Mouse (Mus musculus) hindbrain, embryonic 11.5 days (tissue): ENCODE data around the gene Taf8. TPM values are rescaled to one million over a fixed set of nuclear protein-coding genes. Genes with fewer than 3 reads are reported as not detected.

Experiments
- ATAC-seq: fragments of 200-750 bp; cut with Nextera tagmentation; 2 replicates; pipeline ENCODE4 v1.8.0; 2017; ENCODE audit warnings: mild to moderate bottlenecking, moderate TSS enrichment, moderate library complexity; ENCODE audit not compliant: low FRiP score
- DNase-seq: peaks from one replicate; pipeline ENCODE4 v3.0.0-alpha.2; 2015; ENCODE audit warnings: low spot score
- H3K27ac ChIP-seq: fragments of 300-500 bp; sonication (generic); 2 replicates; pipeline ENCODE4 v1.5.1; 2014; ENCODE audit warnings: mild to moderate bottlenecking, low read depth, low read length
- H3K27me3 ChIP-seq: fragments of 300-500 bp; sonication (generic); 2 replicates; pipeline ENCODE4 v1.6.1; 2014; ENCODE audit warnings: mild to moderate bottlenecking, low read length, moderate library complexity, mixed read lengths; ENCODE audit not compliant: control insufficient read depth, insufficient read depth
- H3K36me3 ChIP-seq: fragments of 300-500 bp; sonication (generic); 2 replicates; pipeline ENCODE4 v1.6.1; 2014; ENCODE audit warnings: mild to moderate bottlenecking, low read length, moderate library complexity, mixed read lengths; ENCODE audit not compliant: control insufficient read depth, insufficient read depth
- H3K4me1 ChIP-seq: fragments of 300-500 bp; sonication (generic); replicated peaks from 2 replicates; pipeline ENCODE4 v1.6.1; 2014; ENCODE audit warnings: low read length, mixed read lengths; ENCODE audit not compliant: control insufficient read depth, insufficient read depth
- H3K4me2 ChIP-seq: fragments of 300-500 bp; sonication (generic); replicated peaks from 2 replicates; pipeline ENCODE4 v1.6.1; 2014; ENCODE audit warnings: mild to moderate bottlenecking, low read depth, low read length
- H3K4me3 ChIP-seq: fragments of 300-500 bp; sonication (generic); 2 replicates; pipeline ENCODE4 v1.5.1; 2014; ENCODE audit warnings: low read depth, low read length
- H3K9ac ChIP-seq: fragments of 300-500 bp; sonication (generic); 2 replicates; pipeline ENCODE4 v1.6.1; 2014; ENCODE audit warnings: low read depth, low read length
- H3K9me3 ChIP-seq: fragments of 300-500 bp; sonication (generic); 2 replicates; pipeline ENCODE4 v1.6.1; 2016; ENCODE audit warnings: low read length; ENCODE audit not compliant: control insufficient read depth
- WGBS: fragments of 180-500 bp; shearing (Covaris S2); extraction: QIAGEN DNeasy Blood & Tissue Kit; methylation state at CpG from one replicate; pipeline ENCODE4 v1.1.7; 2014; 5-methylcytosine and 5-hydroxymethylcytosine counted together
- polyA plus RNA-seq: library from polyadenylated mRNA; unstranded; fragments of >200 nt; fragmentation: Nextera tagmentation; extraction: Ambion mirVana; gene quantifications from 2 replicates; pipeline ENCODE4 v1.2.1, GENCODE M21; 2014

The Taf8 gene
- polyA plus RNA-seq, 1 experiment from 2014 or later, result 26.5 TPM

DNA sequence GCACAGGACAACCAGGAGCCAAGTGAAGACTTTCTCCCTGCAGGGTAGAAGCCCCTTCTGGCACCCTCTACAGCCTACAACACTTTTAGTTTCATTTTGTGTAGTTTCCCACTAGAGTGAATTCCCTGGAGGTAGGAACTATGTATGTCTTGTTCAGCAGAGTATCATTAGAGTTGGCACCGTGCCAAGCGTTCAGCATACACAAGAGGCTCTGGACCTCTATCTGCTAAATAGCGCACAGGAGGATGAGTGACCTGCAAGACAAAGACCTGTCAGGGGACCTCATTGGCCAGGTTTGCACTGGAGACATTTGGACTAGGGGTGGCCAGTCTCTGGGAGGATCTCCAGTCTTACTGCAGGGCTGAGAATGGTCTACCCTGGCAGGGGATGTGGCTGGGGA, 16.3 kb downstream of the Taf8 start:
- DNase-seq (no peak), ATAC-seq (no peak)
- Histone ChIP-seq H3K36me3 (peaks cover 10% of the 10 kb centered on the region; the same call in 1 of the 2 replicates), H3K9me3 (no peaks in the 10 kb centered on the region), H3K9ac (no peak overlapping the region), H3K4me1 (no peaks in the 10 kb centered on the region), H3K27me3 (no peaks in the 10 kb centered on the region), H3K27ac (no peak overlapping the region), H3K4me3 (no peak overlapping the region), H3K4me2 (no peak overlapping the region)
- whole genome bisulfite sequencing, result 94% methylated on average over 3 of the region's 3 CpGs

DNA sequence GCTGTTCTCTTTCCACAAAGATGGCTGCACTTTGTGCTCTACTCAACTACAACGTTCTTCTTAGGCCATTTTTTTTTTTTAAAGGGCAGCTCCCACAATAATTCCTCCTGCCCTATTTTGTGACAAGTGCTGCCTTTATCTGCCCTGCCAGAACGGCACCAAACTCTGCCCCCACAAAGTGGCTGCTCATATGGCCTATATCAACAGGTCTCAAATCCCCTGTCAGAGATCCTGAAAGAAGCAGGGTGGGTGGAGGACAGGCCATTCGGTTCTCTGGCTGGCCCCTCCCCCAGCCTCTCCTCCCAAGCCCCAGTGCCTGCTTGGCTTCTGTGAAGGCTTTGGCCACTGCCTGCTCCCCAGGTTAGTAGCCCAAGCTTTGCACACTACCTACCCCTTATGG, 17.1 kb downstream of the Taf8 start:
- no peak for DNase-seq
- ATAC-seq, result no peak
- no peak overlapping the region for H3K9ac ChIP-seq
- peaks cover 10% of the 10 kb centered on the region; the same call in 1 of the 2 replicates for H3K36me3 ChIP-seq
- no peaks in the 10 kb centered on the region for H3K9me3 ChIP-seq
- H3K4me1 ChIP-seq, result no peaks in the 10 kb centered on the region
- WGBS, result 7% methylated on average over 3 of the region's 3 CpGs
- H3K27me3 ChIP-seq, result no peaks in the 10 kb centered on the region
- H3K4me2 ChIP-seq, result no peak overlapping the region
- 0 out of 2 replicates have a peak overlapping the region, but pooled peaks have one; percentile 24 for H3K27ac ChIP-seq
- H3K4me3 ChIP-seq, result no peak overlapping the region

DNA sequence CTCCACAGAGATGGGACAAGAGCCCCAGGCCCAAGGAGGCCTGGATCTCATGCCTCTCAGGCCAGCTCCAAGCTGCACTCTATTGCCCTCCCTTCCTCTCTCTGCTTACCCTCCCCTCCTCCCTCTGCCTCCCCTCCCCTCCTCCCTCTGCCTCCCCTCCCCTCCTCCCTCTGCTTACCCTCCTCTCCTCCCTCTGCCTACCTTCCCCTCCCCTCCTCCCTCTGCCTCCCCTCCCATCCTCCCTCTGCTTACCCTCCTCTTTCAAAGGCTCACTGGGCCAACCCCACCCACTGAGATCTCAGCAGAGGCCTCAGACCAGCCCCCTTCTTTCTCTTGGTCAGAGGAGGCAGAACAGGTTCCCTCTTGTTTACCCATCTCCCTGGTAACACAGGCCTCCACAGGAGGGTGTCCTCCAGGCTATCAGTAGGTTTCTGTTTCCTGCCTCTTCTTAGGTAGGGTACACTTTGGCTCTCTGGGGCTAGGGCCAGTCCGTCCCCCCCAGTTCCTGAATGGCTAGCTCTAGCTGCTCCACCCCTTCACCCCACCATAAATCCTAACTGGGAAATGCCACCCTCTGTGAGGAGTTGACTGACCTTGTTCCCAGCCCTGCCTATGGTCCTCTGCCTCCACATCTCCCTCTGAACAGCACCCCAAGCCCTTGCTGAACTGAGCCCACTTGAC, 17.7 kb downstream of the Taf8 start:
- H3K4me1 ChIP-seq, result no peaks in the 10 kb centered on the region
- ATAC-seq, result no peak
- H3K9me3 ChIP-seq, result no peaks in the 10 kb centered on the region
- peaks cover 5% of the 10 kb centered on the region; the same call in 1 of the 2 replicates for H3K36me3 ChIP-seq
- H3K4me2 ChIP-seq, result no peak overlapping the region
- no peaks in the 10 kb centered on the region for H3K27me3 ChIP-seq
- H3K9ac ChIP-seq, result no peak overlapping the region
- H3K4me3 ChIP-seq, result no peak overlapping the region
- 0 out of 2 replicates have a peak overlapping the region, but pooled peaks have one; percentile 24 for H3K27ac ChIP-seq
- DNase-seq, result no peak
- 20% methylated on average over 1 of the region's 1 CpGs for WGBS

DNA sequence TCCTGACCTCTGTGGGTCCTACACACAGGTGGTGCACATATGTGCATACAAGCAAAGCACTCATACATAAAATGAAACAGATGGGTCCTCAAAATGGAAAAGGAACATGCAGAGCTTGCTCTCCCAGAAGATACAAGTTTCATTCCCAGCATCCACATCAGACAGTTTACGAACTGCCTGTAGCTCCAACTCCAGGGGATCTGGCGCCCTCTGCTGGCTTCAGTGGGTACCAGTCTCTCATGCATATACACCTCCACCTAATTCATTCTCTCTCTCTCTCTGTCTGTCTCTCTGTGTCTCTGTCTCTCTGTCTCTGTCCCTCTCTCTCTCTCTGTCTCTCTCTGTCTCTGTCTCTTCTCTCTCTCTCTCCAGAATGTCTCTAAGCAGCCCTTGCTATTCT, 19.7 kb downstream of the Taf8 start:
- 41% methylated on average over 2 of the region's 2 CpGs for WGBS
- H3K27me3 ChIP-seq, result no peaks in the 10 kb centered on the region
- no peaks in the 10 kb centered on the region for H3K9me3 ChIP-seq
- no peak overlapping the region for H3K9ac ChIP-seq
- H3K4me1 ChIP-seq, result no peaks in the 10 kb centered on the region
- no peaks in the 10 kb centered on the region for H3K36me3 ChIP-seq
- ATAC-seq, result no peak
- H3K4me2 ChIP-seq, result no peak overlapping the region
- DNase-seq, result peak; percentile 77
- H3K4me3 ChIP-seq, result no peak overlapping the region
- H3K27ac ChIP-seq, result no peak overlapping the region

DNA sequence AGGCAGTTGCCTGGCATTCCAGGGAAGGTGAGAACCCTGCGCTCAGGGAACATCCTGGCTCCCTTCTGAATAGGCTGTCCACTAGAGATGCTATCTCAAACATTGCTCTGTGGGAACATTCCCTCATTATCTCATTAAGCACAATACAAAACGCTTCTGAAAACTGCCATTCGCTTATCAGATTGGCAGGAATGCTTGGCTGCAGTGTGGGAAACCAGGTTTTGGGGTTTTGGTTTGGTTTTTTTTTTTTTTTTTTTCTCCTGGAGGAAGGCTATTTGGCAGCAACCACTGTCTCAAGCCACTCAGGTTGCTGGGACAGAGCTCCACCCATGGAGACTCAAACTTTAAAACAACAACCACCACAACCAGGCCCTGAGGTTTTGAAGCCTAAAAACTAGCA, 22.2 kb downstream of the Taf8 start:
- H3K36me3 ChIP-seq, result no peaks in the 10 kb centered on the region
- no peak overlapping the region for H3K4me3 ChIP-seq
- H3K4me1 ChIP-seq, result no peaks in the 10 kb centered on the region
- H3K4me2 ChIP-seq, result no peak overlapping the region
- WGBS, result 70% methylated on average over 3 of the region's 3 CpGs
- no peak overlapping the region for H3K9ac ChIP-seq
- H3K27me3 ChIP-seq, result no peaks in the 10 kb centered on the region
- H3K9me3 ChIP-seq, result no peaks in the 10 kb centered on the region
- no peak for ATAC-seq
- H3K27ac ChIP-seq, result no peak overlapping the region
- DNase-seq, result no peak

DNA sequence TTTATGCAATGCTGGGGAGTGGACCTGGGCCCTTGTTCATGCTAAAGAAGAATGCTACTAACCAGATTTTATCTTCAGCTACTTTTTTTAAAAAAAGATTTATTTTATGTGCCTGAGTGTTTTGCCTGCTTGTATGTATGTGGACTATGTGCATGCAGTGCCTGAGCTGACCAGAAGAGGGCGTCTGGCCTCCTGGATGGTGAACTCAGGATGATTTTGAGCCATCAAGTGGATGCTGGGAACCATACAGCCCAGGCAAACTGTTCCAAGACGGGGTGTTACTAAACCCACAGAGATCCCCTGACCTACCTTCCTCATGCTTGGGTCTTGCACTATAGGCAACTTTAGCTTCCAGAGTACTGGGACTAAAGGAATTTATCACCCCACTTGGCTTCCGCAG, 26.4 kb downstream of the Taf8 start:
- H3K4me2 ChIP-seq, result no peak overlapping the region

DNA sequence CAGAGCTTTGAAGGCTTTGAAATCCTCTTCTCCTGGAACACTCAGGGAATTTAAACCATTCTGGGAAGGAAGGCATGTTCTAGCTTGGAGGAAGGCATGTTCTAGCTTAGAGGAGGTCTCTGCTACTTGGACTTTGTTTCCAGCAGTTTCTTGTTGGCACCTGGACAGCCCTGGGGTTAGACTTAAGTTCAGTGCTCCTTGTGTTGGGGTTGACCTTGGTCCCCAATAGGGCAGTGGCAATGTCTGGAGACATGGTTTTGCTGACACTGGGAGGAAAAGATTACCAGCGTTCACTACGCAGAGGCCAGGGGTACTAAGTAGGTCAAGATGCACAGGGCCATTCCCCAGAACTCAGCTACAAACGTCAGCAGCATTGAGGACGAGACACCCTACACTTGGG, 26.9 kb downstream of the Taf8 start:
- no peaks in the 10 kb centered on the region for H3K27me3 ChIP-seq
- no peaks in the 10 kb centered on the region for H3K36me3 ChIP-seq
- 86% methylated on average over 4 of the region's 4 CpGs for WGBS
- H3K9ac ChIP-seq, result no peak overlapping the region
- DNase-seq (no peak), ATAC-seq (no peak)
- H3K9me3 ChIP-seq, result no peaks in the 10 kb centered on the region
- no peak overlapping the region for H3K27ac ChIP-seq
- no peaks in the 10 kb centered on the region for H3K4me1 ChIP-seq
- H3K4me3 ChIP-seq, result no peak overlapping the region
- no peak overlapping the region for H3K4me2 ChIP-seq

More for the DNA sequence above, 26.4 kb downstream of the Taf8 start:
- Histone ChIP-seq H3K27me3 (no peaks in the 10 kb centered on the region), H3K9ac (no peak overlapping the region), H3K4me1 (no peaks in the 10 kb centered on the region), H3K4me3 (no peak overlapping the region), H3K9me3 (no peaks in the 10 kb centered on the region), H3K36me3 (no peaks in the 10 kb centered on the region), H3K27ac (no peak overlapping the region)
- 66% methylated on average over 3 of the region's 3 CpGs for WGBS
- ATAC-seq (no peak), DNase-seq (no peak)

DNA sequence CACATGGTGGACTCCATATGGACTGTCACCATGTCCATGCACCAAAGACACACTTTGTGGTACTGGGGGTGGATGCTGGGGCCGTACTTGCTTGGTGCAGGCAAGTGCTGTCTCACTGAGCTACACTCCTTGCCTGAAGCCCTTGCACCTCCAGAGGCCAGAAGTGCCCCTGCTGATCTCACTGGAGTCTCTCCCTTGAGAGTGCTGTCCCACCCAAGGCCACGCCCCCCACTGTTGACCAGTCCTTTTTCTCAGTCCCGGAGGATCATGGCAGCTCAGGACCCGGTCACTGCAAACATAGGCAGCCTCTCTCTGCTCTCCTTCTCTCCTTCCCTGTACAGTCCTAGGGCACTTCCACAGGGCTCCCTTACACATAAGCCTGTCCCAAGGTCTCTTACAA, 27.8 kb downstream of the Taf8 start:
- H3K4me1 ChIP-seq, result no peaks in the 10 kb centered on the region
- no peak overlapping the region for H3K4me3 ChIP-seq
- DNase-seq, result no peak
- no peak overlapping the region for H3K4me2 ChIP-seq
- WGBS, result 86% methylated on average over 4 of the region's 4 CpGs
- H3K27ac ChIP-seq, result no peak overlapping the region
- peaks cover under 1% of the 10 kb centered on the region; the same call in 1 of the 2 replicates for H3K27me3 ChIP-seq
- H3K36me3 ChIP-seq, result no peaks in the 10 kb centered on the region
- ATAC-seq, result no peak
- no peaks in the 10 kb centered on the region for H3K9me3 ChIP-seq
- no peak overlapping the region for H3K9ac ChIP-seq

DNA sequence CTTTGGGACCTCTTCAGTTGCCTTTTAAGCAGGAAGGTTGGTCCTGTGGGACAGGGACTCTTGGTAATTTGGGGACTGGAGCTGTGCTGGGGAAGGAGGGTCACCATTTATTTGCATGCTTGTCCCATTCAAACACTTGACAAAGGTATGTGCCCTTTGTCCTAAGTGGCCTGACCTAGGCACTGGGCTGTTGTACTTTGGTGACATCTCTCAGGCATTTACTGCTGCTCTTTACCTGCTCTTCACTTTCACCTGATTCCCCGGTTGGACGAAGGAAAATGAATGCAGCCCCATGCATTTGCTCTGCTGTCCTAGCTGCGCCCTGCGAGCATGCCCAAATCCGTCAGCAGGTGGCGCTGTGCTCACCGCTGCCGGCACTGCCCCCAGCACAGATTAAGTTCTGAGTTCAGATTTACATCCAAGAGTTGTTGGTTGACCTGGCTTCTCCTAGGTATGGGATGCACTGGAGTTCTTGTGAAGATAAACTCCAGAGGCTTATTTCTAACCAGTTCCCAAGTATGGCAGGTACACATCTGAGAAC, 28.6 kb downstream of the Taf8 start:
- WGBS, result 14% methylated on average over 8 of the region's 8 CpGs
- no peak overlapping the region for H3K9ac ChIP-seq

More for the DNA sequence above, 28.6 kb downstream of the Taf8 start:
- Histone ChIP-seq H3K27ac (no peak overlapping the region), H3K36me3 (no peaks in the 10 kb centered on the region), H3K4me1 (0 out of 2 replicates have a peak, but pooled peaks cover under 1% of the 10 kb centered on the region), H3K4me3 (no peak overlapping the region), H3K9me3 (no peaks in the 10 kb centered on the region), H3K4me2 (no peak overlapping the region), H3K27me3 (peaks cover 8% of the 10 kb centered on the region)
- no peak for ATAC-seq
- DNase-seq, result peak; percentile 69
